Mouse (Mus musculus) CH12.LX (cell line): ENCODE measurements at regions not wholly inside any gene's neighbourhood (a gene's known extent, or its start where the extent isn't known, plus 50 kb on each side); places are given as distances from the start of the nearest gene placed in this dataset.

Source experiments
- DNase-seq: peaks from one replicate; pipeline ENCODE4 v3.0.0-alpha.2; 2013; ENCODE audit errors: extremely low read depth
- H3K27ac ChIP-seq: 2 replicates; pipeline ENCODE4 v1.5.1; 2012; ENCODE audit warnings: low read depth, mild to moderate bottlenecking, control low read depth, moderate library complexity; ENCODE audit not compliant: insufficient read depth
- H3K27me3 ChIP-seq: replicated peaks from 2 replicates; pipeline ENCODE3; 2012; ENCODE audit warnings: inconsistent platforms
- H3K36me3 ChIP-seq, 2 experiments: replicated peaks in 1 of 2; 2 replicates each; pipeline versions ENCODE3 to v1.6.1; 2012; ENCODE audit warnings: inconsistent platforms in 1 of 2, low read length in 1 of 2, mild to moderate bottlenecking in 1 of 2, mixed read lengths in 1 of 2, moderate library complexity in 1 of 2; ENCODE audit not compliant: control insufficient read depth in 1 of 2, insufficient read depth in 1 of 2
- H3K4me1 ChIP-seq, 2 experiments: 2 replicates each; pipeline ENCODE4 v1.6.1; 2012; ENCODE audit warnings: inconsistent platforms in 1 of 2, moderate library complexity in 1 of 2; ENCODE audit not compliant: insufficient read depth in 2 of 2, control insufficient read depth in 1 of 2
- H3K4me2 ChIP-seq: 2 replicates; pipeline ENCODE4 v1.6.1; 2012; ENCODE audit warnings: low read depth, mild to moderate bottlenecking, control low read depth; ENCODE audit not compliant: poor library complexity, insufficient read depth, severe bottlenecking
- H3K4me3 ChIP-seq, 3 experiments: fragments of 150-350 bp in 1 of 3; sonication (generic) in 1 of 3; replicated peaks in 1 of 3; 2 replicates each; pipeline versions ENCODE3 to v1.5.1; 2011 to 2012; ENCODE audit warnings: low read depth in 2 of 3, low read length in 2 of 3, mild to moderate bottlenecking in 2 of 3, moderate library complexity in 2 of 3, control low read depth in 1 of 3, improper control_type of control experiment in 1 of 3, inconsistent platforms in 1 of 3, mixed read lengths in 1 of 3; ENCODE audit not compliant: poor library complexity in 1 of 3
- H3K79me2 ChIP-seq: replicated peaks from 2 replicates; pipeline ENCODE4 v1.6.1; 2012; ENCODE audit warnings: mild to moderate bottlenecking, moderate library complexity; ENCODE audit not compliant: control insufficient read depth, poor library complexity, insufficient read depth, severe bottlenecking; ENCODE audit errors: extremely low read depth
- H3K9ac ChIP-seq: 2 replicates; pipeline ENCODE4 v1.6.1; 2012; ENCODE audit warnings: low read depth, mild to moderate bottlenecking, control low read depth, moderate library complexity; ENCODE audit not compliant: insufficient read depth
- H3K9me3 ChIP-seq: replicated peaks from 2 replicates; pipeline ENCODE3; 2012; ENCODE audit warnings: low read length, inconsistent platforms, mixed read lengths
- BHLHE40 ChIP-seq: IDR thresholded peaks from 2 replicates; pipeline ENCODE4 v1.6.1; 2011; ENCODE audit warnings: mild to moderate bottlenecking, low read depth, low read length, improper control_type of control experiment
- CHD1 ChIP-seq: IDR thresholded peaks from 2 replicates; pipeline ENCODE4 v1.6.1; 2012; ENCODE audit warnings: low read depth, low read length, improper control_type of control experiment, inconsistent platforms
- CHD2 ChIP-seq: IDR thresholded peaks from 2 replicates; pipeline ENCODE4 v1.6.1; 2011; ENCODE audit warnings: low read length, improper control_type of control experiment
- CTCF ChIP-seq, 2 experiments: IDR thresholded peaks in 1 of 2; conservative IDR thresholded peaks in 1 of 2; 2 replicates each; pipeline ENCODE4 v1.5.1; 2011 to 2012; ENCODE audit warnings: low read depth in 2 of 2, low read length in 2 of 2, improper control_type of control experiment in 1 of 2, inconsistent platforms in 1 of 2, mild to moderate bottlenecking in 1 of 2, moderate library complexity in 1 of 2
- E2F4 ChIP-seq: IDR thresholded peaks from 2 replicates; pipeline ENCODE4 v1.6.1; 2011; ENCODE audit warnings: low read depth, low read length, improper control_type of control experiment; ENCODE audit not compliant: insufficient replicate concordance
- HCFC1 ChIP-seq: IDR thresholded peaks from 2 replicates; pipeline ENCODE4 v1.6.1; 2012; ENCODE audit warnings: low read depth, mild to moderate bottlenecking, inconsistent platforms, low read length, improper control_type of control experiment
- JUN ChIP-seq: IDR thresholded peaks from 2 replicates; pipeline ENCODE4 v1.6.1; 2011; ENCODE audit warnings: low read depth, mild to moderate bottlenecking, low read length, improper control_type of control experiment, moderate library complexity; ENCODE audit not compliant: insufficient read depth
- JUND ChIP-seq: conservative IDR thresholded peaks from 2 replicates; pipeline ENCODE4 v1.6.1; 2011; ENCODE audit warnings: low read depth, low read length, improper control_type of control experiment
- MAZ ChIP-seq: IDR thresholded peaks from 2 replicates; pipeline ENCODE4 v1.6.1; 2012; ENCODE audit warnings: low read depth, mild to moderate bottlenecking, inconsistent platforms, low read length, improper control_type of control experiment, moderate library complexity
- MEF2A ChIP-seq: IDR thresholded peaks from 2 replicates; pipeline ENCODE4 v1.6.1; 2014; ENCODE audit warnings: low read depth, mild to moderate bottlenecking, inconsistent platforms, low read length, improper control_type of control experiment, borderline replicate concordance
- MXI1 ChIP-seq: IDR thresholded peaks from 2 replicates; pipeline ENCODE4 v1.6.1; 2011; ENCODE audit warnings: mild to moderate bottlenecking, low read depth, low read length, improper control_type of control experiment
- MYC ChIP-seq: IDR thresholded peaks from 2 replicates; pipeline ENCODE4 v1.6.1; 2011; ENCODE audit warnings: low read depth, mild to moderate bottlenecking, improper control_type of control experiment, low read length
- NELFE ChIP-seq: IDR thresholded peaks from 2 replicates; pipeline ENCODE4 v1.6.1; 2011; ENCODE audit warnings: low read depth, low read length, improper control_type of control experiment
- NRF1 ChIP-seq: IDR thresholded peaks from 2 replicates; pipeline ENCODE4 v1.6.1; 2014; ENCODE audit warnings: low read depth, mild to moderate bottlenecking, inconsistent platforms, low read length, improper control_type of control experiment, moderate library complexity
- PAX5 ChIP-seq: IDR thresholded peaks from 2 replicates; pipeline ENCODE4 v1.6.1; 2012; ENCODE audit warnings: low read length, inconsistent platforms, mixed read lengths
- POLR2A ChIP-seq: IDR thresholded peaks from 2 replicates; pipeline ENCODE4 v1.6.1; 2011; ENCODE audit warnings: low read depth, mild to moderate bottlenecking, improper control_type of control experiment, low read length
- POLR2AphosphoS2 ChIP-seq: IDR thresholded peaks from 2 replicates; pipeline ENCODE4 v1.6.1; 2011; ENCODE audit warnings: low read depth, low read length, improper control_type of control experiment
- RAD21 ChIP-seq: IDR thresholded peaks from 2 replicates; pipeline ENCODE4 v1.6.1; 2011; ENCODE audit warnings: low read depth, mild to moderate bottlenecking, low read length, improper control_type of control experiment, moderate library complexity
- SMC3 ChIP-seq: IDR thresholded peaks from 2 replicates; pipeline ENCODE4 v1.6.1; 2011; ENCODE audit warnings: low read depth, low read length, improper control_type of control experiment
- TCF12 ChIP-seq: IDR thresholded peaks from 2 replicates; pipeline ENCODE4 v1.6.1; 2014; ENCODE audit warnings: low read depth, mild to moderate bottlenecking, inconsistent platforms, low read length, improper control_type of control experiment
- USF1 ChIP-seq: IDR thresholded peaks from 2 replicates; pipeline ENCODE4 v1.6.1; 2014; ENCODE audit warnings: low read depth, mild to moderate bottlenecking, inconsistent platforms, low read length, improper control_type of control experiment
- USF2 ChIP-seq: conservative IDR thresholded peaks from 2 replicates; pipeline ENCODE4 v1.6.1; 2011; ENCODE audit warnings: low read depth, low read length, improper control_type of control experiment
- ZC3H11A ChIP-seq: IDR thresholded peaks from 2 replicates; pipeline ENCODE4 v1.6.1; 2012; ENCODE audit warnings: low read depth, mild to moderate bottlenecking, inconsistent platforms, low read length, improper control_type of control experiment
- dilution Hi-C: fragments of 300-500 bp; cut with MboI; formaldehyde crosslinking; loops from 2 replicates; pipeline ENCODE4 v1.14.3; 2020; ENCODE audit warnings: low sequenced_read_pairs; ENCODE audit not compliant: extremely low pct_unique_long_range_greater_than_20kb, extremely low pct_ligation_motif_present
- in situ Hi-C: fragments of 300-500 bp; cut with MboI; formaldehyde crosslinking; loops from 3 replicates; pipeline ENCODE4 v1.14.3; 2019; ENCODE audit warnings: low sequenced_read_pairs, low pct_ligation_motif_present, low pct_unique_long_range_greater_than_20kb, mixed read lengths

GRCm38 (mm10) chr1:121177136-121177907 is 155.1 kb downstream of the Insig2 start:
- Histone ChIP-seq H3K79me2 (no peaks in the 10 kb centered on the region), H3K27ac (no peak overlapping the region), H3K4me1 (no peaks in the 10 kb centered on the region), H3K4me2 (no peak overlapping the region), H3K9me3 (no peaks in the 10 kb centered on the region), H3K36me3 (no peaks in the 10 kb centered on the region), H3K4me3 (no peak overlapping the region), H3K9ac (no peak overlapping the region), H3K27me3 (no peaks in the 10 kb centered on the region)
- in situ Hi-C loops (loop anchor here (5.0 kb wide), 1 partner anchor 585 kb away; no protein-coding TSS in a partner anchor), dilution Hi-C loops (no loop called here)
- DNase-seq: no peak
- TF ChIP-seq JUND (no peak), JUN (no peak), USF2 (no peak), BHLHE40 (no peak), CHD1 (no peak), POLR2AphosphoS2 (no peak), CTCF (conservative IDR thresholded peaks at IDR 0.05 in 1 of 2, IDR thresholded peaks at IDR 0.05 in 1 of 2; ENCODE audit: low read depth in 2 of 2, low read length in 2 of 2) (no peak)

- Histone ChIP-seq H3K4me1 (no peaks in the 10 kb centered on the region), H3K36me3 (no peaks in the 10 kb centered on the region), H3K79me2 (no peaks in the 10 kb centered on the region), H3K27ac (no peak overlapping the region), H3K9ac (no peak overlapping the region), H3K9me3 (no peaks in the 10 kb centered on the region), H3K4me3 (no peak overlapping the region), H3K4me2 (no peak overlapping the region), H3K27me3 (no peaks in the 10 kb centered on the region)
- in situ Hi-C loops (loop anchor here (5.0 kb wide), 1 partner anchor 586 kb away; no protein-coding TSS in a partner anchor), dilution Hi-C loops (no loop called here)
- no peak for TF ChIP-seq E2F4
- TF ChIP-seq JUND: no peak
- no peak for TF ChIP-seq SMC3
- no peak for TF ChIP-seq POLR2AphosphoS2
- TF ChIP-seq ZC3H11A: no peak
- TF ChIP-seq HCFC1: no peak
- TF ChIP-seq CHD2: no peak
- TF ChIP-seq USF1: no peak
- no peak for TF ChIP-seq MXI1
- no peak for TF ChIP-seq RAD21
- no peak for TF ChIP-seq POLR2A
- TF ChIP-seq TCF12: no peak
- TF ChIP-seq NELFE: no peak
- TF ChIP-seq MYC: no peak
- no peak for TF ChIP-seq MEF2A
- TF ChIP-seq MAZ: no peak
- no peak for TF ChIP-seq PAX5
- TF ChIP-seq NRF1: no peak
- no peak for TF ChIP-seq CHD1
- TF ChIP-seq BHLHE40: no peak
- no peak for DNase-seq
Measured at GRCm38 (mm10) chr1:121177908-121178311, 154.5 kb downstream of the Insig2 start.
